Mouse (Mus musculus) spleen, postnatal 14 days (tissue): ENCODE measurements around the gene Ccdc153.

ENCODE experiments used
- DNase-seq, 2 experiments: peaks; one replicate each; pipeline ENCODE4 v3.0.0; 2021 to 2022; ENCODE audit warnings: low spot score in 2 of 2

Ccdc153 gene

GRCm38 (mm10) chr9:44286256-44286850 is 45.9 kb downstream of the Ccdc153 start:
- peak; percentile 41 to 48 for DNase-seq

GRCm38 (mm10) chr9:44287003-44287400 is 46.5 kb downstream of the Ccdc153 start:
- DNase-seq, result no peak

DNA sequence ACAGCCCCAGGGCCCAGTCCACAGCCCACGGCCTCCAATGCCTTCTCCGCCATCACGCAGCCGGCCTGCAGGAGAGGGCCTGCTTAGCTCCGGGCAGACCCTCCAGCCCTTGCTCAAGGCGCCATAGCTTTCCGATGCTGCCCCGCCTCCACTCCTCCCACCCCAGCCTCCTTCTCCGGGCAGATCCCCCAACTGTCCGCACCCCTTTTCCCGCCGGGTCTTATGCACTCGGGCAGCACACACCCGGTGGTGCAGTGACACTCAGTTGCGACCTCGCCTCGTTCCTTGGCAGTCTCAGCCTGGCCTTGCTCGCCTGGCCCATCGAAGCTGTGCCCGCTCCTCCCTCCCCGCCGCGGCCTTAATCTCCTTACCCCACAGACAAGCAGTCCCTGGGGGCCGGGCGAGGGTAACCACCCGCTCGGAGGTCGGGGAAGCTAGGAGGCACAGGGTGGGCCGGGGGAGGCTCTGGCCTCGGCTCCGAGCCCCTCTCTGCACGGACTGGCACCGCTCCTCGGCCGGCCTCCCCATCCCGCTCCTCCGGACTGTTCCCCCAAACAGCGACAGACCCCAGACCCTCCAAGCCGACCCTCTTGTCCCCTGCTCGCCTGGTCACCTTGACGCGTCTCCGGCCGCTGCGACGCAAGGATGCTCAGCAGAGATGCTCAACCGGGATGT is 47.1 kb downstream of the Ccdc153 start:
- DNase-seq, result peak in 1 of 2 experiments; percentile 37

GRCm38 (mm10) chr9:44288076-44288958 is 47.8 kb downstream of the Ccdc153 start, which contains the start of gene Abcg4:
Gene Abcg4 (minus strand): TSS chr9:44288615.
- peak; percentile 36 to 43 for DNase-seq

- DNase-seq, result no peak
Observed at GRCm38 (mm10) chr9:44288959-44289291, 48.4 kb downstream of the Ccdc153 start.

GRCm38 (mm10) chr9:44292490-44292889 is 52.0 kb downstream of the Ccdc153 start:
- DNase-seq, result peak; percentile 47 to 61
